Mouse (Mus musculus) thymus, postnatal 36 days (tissue): ENCODE results near the gene Ggcx.

Source experiments
- DNase-seq, 2 experiments: peaks; one replicate each; pipeline ENCODE4 v3.0.0; 2022; ENCODE audit warnings: mixed read lengths in 2 of 2

Gene Ggcx

GRCm38 (mm10) chr6:72414076-72414756, at the start of gene Ggcx:
Gene Ggcx (plus strand): TSS chr6:72414308.
- peak; percentile 95 to 96 for DNase-seq

DNA sequence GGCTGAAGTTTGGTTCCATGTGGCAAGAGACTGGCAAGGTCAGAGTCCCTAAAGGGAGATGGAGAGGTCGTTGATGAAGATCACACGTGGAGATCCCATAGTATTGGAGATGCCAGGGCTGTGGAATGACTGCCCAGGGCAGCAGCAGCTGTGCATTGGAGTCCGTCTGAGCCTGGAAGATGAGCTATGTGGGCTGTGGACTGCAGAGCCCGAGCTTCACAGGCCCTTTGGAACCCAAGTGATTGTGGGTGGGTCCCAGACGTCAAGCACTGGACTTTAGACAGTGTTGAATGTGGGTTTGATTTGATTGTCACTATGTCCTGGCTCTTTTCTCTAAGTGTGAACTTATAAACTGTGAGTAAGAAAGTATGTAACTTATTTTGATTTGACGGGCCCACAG, 49.1 kb upstream of the Ggcx start:
- no peak for DNase-seq

DNA sequence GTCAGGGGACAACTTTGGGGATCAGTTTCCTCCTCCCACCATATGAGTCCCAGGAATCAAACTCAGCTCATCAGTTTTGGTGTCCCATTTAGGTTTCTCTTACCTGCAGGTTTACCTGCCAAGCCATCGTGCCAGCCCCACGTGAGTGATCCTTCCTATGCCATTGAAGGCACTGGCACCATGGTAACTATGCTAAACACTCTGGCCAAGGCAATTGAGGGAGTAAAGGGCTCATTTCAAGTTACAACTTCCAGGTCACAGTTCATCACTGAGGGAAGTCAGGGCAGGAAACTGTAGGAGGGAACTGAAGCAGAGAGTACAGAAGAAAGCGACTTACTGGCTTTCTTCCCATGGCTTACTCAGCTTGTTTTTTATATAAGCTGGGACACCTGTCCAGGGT, 47.8 kb upstream of the Ggcx start:
- no peak for DNase-seq

DNA sequence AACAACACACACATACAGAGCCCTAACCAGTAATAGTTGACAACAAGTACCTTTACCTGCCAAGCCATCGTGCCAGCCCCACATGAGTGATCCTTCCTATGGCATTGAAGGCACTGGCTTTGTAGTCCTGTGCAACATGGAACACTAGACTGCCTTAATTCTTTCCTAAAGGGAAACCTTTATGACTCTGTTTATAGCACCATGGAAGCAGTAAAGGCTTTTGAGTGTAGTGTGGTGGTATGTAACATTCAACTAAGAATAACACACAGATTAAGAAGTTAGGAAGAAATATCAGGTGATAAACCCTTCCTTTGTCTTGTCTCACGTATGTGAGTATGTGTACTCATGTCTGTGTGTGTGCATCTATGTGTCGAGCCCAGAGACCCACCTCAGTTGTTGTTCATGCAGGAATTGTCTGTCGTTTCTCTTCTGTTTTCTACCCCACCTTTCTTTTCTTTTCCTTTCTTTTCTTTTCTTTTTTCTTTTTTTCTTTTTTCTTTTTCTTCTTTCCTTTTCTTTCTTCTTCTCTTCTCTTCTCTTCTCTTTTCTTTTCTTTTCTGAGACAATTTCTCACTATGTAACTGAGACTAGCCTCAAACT, 47.2 kb upstream of the Ggcx start, which contains the start of gene Rnf181:
TSS of gene Rnf181 (minus strand) at position 113 of the 600 bp plus-strand sequence.
- no peak for DNase-seq

DNA sequence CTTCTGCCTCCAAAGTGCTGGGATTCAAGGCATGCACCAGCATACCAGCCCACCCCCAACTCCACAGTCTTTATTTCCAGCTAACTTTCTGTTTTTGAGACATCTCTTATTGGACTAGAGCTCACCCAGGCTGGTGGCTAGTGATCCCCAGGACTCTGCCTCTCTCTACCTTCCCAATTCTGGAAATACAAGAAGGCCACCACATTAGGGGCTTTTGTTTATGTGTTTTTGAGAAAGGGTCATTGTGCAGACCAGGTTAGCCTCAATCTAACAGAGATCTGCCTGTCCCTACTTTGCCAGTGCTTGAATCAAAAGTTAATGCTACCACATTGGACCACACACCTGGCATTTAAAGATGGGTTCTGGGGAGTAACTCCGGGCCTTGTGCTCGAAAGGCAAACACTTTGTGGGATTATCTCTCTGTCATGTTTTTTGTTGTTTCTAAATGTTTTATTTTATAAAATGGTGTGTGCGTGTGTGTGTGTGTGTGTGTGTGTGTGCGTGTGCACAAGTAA, 46.6 kb upstream of the Ggcx start:
- DNase-seq: no peak

GRCm38 (mm10) chr6:72369557-72369956, 44.6 kb upstream of the Ggcx start:
- DNase-seq: no peak

GRCm38 (mm10) chr6:72370091-72370490, 44.0 kb upstream of the Ggcx start:
- no peak for DNase-seq

DNA sequence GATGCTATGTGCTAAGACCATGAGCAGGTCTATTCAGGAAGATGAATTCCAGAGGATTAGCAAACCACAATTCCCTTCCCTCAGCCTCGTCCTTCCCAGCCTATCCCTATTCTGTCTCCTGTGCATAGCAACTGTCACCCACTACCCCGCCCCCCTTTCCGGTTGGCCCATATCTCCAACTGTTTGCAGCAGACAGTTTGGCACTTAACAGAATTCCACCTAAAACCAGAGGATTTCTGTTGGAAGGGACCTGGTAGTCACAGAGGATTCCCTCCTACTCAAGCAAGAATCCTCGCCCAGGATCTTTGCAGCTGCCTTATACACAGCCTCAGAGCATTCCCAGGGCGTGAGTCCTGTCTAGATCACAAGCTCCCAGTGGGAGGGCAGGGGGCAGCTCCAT, 43.0 kb upstream of the Ggcx start:
- DNase-seq: no peak

DNA sequence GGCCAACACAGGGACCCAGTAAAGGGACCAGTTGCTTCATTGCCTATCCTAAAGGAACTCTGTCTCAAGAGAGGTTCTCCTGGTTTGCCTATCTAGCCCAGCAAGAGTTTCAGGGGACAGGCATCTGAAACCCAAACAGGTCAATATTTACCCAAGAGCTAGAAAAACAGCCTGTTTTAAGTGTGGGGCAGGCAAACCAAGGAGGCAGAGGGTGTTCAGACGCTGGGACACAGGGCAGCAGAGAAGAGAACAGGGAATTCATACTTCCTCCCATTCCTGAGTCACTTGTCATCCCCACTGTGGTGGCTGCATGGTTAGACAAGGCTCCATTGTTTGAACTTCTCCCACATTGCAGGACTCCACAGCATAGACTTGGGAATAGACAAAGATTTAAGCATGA, 42.5 kb upstream of the Ggcx start:
- no peak for DNase-seq

DNA sequence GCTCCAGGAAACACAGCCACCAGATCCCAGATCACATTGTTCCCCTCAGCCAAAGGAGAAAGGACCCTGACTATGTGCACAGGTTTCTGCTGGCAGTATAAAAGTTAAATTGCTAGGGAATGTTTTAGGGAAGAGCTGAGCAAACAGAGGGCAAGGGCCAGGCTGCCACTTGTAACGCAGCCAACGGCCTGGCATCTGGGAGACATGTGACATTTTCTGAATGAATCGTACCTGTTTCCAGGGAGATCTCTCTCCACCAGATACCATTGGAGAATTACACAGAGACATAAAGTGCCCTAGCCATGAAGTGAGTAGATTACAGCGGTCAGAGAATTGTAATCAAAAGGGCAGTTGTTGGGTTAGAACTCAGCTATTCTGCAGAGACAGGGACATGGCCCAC, 40.9 kb upstream of the Ggcx start:
- DNase-seq: no peak

- DNase-seq: no peak
Observed at GRCm38 (mm10) chr6:72374206-72374605, 39.9 kb upstream of the Ggcx start.

DNA sequence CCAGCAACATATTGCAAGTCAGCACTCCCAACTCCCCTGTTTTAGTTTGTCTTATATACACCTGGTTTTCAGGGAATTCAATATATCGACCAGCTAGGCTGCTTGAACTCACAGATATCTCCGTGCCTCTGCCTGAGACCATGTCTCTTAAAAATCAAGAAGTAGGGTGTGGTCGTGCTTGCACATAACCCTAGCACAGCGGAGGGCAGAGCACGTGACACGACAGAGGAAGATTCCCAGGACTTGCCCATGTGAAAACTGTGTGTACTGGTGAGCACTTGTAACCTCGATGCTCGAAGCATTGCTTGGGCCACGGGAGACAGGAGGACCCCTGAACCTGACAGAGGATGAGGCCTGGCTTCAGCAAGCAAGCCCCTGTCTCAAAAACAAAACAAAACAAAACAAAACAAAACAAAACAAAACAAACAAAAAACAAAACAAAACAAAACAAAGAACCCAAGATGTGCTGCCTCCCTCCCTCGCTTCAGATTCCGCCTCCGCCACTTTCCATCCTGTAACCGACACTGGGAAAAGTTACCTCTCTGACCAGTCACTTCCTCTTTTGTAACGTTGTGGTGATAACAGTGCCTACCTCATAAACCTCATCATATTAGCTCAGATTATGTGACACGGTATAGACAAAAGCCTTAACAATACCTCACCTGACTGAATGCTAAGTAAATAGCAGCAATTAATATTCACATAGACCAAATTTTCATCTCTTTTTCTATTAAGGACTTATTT, 39.1 kb upstream of the Ggcx start:
- DNase-seq: no peak

DNA sequence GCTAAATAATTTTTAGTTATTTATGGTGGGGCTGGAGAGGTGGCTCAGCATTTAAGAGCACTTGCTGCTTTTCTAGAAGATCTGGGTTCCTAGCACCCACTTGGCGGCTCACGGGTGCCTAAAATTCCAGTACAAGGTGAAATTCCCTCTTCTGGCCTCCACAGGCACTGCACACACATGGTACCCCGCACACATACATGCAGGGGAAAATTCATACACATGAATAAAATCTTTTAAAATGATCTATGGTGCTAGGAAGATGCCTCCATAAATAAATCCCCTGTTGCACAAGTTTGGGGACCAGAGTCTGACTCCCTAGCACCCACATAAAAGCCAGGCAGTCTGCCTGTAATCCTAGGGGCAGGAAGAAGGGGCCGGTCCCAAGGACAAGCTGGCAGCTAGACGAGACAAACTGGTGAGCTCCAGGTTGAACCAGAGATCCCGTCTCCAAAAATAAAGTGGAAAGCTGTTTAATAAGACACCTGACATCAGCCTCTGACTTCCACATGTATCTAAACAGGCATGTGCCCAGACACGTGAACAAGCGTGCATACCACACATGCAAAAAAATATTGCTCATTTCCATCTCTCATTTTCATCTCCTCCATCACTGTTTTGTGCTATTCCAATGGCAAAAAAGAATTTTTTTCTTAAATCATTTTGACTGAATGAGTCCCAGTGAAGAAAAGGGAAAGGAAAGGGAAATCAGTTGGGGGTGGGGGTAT, 35.4 kb upstream of the Ggcx start:
- DNase-seq: no peak

- no peak for DNase-seq
Observed at GRCm38 (mm10) chr6:72379377-72380130, 34.6 kb upstream of the Ggcx start.

DNA sequence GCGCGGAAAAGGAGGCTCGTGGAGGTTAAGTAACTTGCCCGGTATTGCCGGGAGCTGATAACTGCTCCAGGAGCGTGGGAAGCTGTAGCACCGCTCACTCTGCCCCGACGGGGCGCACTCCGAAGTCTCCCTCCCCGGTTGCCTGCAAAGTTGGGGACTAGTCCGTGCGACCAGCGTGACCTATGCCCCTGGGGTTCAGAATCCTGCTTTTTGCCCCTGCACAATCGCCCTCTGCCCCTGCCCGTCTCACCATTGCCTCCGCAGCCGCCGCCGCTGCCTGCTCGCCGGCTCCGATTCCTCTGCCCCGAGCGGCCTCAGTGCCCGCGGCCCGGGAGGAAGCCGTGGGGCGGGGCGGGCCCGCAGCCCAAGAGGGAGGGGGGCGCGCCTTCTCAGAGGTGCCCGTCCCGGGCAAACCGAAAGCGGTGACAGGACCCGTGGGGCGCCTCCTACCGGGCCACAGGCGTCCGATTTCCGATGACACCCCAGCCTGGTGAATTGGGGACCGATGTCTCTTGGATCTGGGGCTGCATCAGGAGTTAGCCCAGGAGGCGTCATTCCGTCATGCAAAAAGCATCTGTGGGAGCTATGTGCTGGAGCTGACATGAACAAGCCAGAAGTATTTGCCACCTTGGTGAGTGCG, 33.9 kb upstream of the Ggcx start, which contains the start of gene Vamp5:
TSS of gene Vamp5 (minus strand) at position 338 of the 640 bp plus-strand sequence.
- peak; percentile 92 to 94 for DNase-seq

- no peak for DNase-seq
Observed at GRCm38 (mm10) chr6:72382494-72382893, 31.6 kb upstream of the Ggcx start.

DNA sequence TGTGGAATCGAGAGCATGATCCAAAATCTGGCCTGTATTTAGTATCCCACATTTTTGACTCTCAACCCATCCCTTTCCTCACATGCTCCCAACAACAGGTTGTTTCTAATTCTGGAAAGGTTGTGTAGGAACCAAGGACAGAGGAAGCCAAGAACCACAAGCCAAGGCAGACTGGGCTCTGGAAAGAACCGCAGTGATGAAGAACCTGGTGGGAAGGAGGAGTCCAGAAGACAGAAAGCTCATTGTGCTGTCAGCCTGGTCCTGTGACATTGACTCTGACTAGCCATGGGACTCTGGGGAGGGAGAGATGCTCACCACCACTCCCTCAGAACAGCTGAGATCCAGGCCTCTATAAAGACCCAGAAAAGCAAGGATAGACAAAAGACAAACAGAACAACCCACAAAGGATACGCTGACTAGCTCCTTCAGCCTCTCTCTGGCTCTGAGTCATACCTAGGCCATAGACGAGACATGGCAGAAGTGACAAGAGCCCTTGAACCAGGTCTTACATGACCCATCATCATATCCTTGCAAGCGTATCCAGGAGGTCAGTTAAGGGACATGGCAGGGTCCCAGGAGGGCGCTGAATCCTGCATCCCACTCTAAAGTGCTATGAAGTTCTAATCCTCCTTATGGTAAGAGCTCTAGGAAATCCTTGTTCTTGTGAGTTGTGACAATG, 30.8 kb upstream of the Ggcx start:
- DNase-seq: no peak

- no peak for DNase-seq
Observed at GRCm38 (mm10) chr6:72383952-72384351, 30.2 kb upstream of the Ggcx start.

DNA sequence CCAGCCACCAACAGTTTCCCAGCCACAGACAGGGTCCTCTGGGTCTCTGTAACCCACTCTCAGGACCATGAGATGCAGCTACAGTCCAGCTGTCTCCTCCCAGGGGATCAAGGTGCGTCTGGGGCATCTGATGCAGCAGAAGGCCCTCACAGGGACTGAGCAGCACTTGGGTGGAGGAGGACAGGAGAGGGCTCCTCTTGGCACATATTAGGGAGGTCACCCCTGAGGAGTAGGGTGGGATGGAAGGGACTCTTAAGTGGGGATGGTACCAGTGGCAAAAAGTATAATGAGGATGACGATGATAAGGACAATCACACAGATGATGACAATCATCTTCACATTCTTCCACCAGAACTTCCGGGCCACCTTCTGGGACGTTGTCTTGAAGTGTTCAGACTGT, 28.9 kb upstream of the Ggcx start:
- DNase-seq: no peak

DNA sequence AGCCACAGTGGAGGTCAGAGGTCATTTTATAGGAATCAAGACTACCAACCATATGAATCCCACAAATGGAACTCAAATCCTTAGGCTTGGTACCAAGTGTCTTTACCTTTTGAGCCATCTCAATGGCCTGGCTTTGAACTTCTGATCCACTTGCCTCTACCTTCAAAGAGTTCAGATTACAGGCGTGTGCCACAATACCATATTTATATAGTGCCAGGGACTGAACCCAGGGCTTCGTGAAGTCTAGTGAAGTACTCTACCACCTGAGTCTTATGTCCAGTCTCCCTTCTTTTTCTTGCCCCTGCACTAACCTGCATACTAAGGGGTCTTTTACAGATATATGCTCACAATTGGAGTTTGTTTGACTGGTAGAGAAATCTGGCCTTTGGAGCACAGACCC, 27.5 kb upstream of the Ggcx start:
- no peak for DNase-seq

DNA sequence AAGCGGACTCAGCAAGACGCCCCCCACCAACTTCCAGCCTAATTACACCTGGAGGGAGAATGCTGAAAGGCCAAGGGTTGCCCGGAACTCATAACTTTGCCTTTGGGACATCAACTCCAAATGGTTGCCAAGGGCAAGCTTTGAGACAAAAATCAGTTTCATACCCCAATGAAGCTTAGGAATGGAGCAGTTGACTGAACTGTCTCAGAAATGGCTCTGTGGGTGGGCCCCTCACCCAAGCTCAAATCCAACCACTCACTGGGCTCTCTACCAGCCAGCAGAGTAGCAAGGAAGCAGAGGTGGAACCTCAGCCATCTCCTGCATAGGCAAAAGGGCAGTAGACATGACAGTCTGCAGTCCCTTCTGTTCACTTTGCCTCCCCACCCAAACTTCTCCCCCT, 26.3 kb upstream of the Ggcx start:
- no peak for DNase-seq
